Mouse (Mus musculus): ENCODE measurements around the gene Gm20388. TPM values are rescaled to one million over a fixed set of nuclear protein-coding genes. Genes with fewer than 3 reads are reported as not detected.

Gene Gm20388
- total and polyA plus RNA-seq, 3 experiments = 0.02 to 0.05 TPM; not detected in 1

DNA sequence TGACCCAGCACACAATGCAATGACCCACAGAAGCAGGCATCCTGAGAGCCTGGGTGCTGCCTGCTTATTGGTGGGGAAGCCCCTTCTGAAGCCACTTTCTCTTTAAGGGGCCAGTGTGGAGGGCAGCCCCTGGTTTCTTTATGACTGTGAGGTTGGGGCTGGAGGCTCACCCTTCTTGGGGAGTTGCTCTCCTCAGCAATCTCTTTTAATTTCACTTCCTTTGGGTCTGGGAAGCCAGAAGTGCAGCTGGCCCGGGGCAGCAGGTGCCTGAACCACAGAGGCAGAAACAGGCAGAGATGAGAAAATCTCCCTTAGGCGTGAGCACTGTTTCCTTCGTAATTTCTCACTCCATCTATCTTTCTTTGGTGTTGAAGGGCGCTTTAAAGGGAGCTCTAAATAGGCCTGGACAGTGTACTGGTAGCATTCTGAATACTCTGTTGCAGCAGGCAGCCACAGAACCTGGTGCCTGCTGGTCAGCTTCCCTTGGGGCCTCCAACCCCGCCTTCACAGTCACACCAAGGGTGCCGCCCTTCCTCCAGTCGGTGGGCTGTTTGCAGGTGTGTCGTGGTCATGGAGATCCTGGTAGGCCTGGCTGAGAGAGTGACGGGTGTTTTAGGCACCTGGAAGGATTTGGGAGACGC is 2791.8 kb downstream of the Gm20388 start:
- peaks cover 96% of the 10 kb centered on the region for H3K4me1 ChIP-seq (ENCODE audit: insufficient read depth, low read depth, low read length)
- TF ChIP-seq GATA1 (IDR thresholded peaks at IDR 0.05; ENCODE audit: borderline replicate concordance, low read length) (no peak), CTCF (IDR thresholded peaks at IDR 0.05; ENCODE audit: low read depth, low read length) (no peak), GATA2 (IDR thresholded peaks at IDR 0.05; ENCODE audit: borderline replicate concordance, low read depth, low read length) (no peak), TAL1 (conservative IDR thresholded peaks at IDR 0.05; ENCODE audit: low read depth, low read length) (no peak), POLR2AphosphoS5 (IDR thresholded peaks at IDR 0.05; ENCODE audit: insufficient replicate concordance, low read depth, low read length) (no peak)
- ATAC-seq (ENCODE audit: extremely low read depth, insufficient number of reproducible peaks, low FRiP score, poor library complexity, severe bottlenecking) = no peak
- no peaks in the 10 kb centered on the region; the same call in 1 of the 2 replicates for H3K27me3 ChIP-seq (ENCODE audit: insufficient read depth, low read length)
- peaks cover 10% of the 10 kb centered on the region for H3K36me3 ChIP-seq (replicated peaks)
- H3K9me3 ChIP-seq (replicated peaks) = no peaks in the 10 kb centered on the region
- no peak for DNase-seq (ENCODE audit: low spot score)
- H3K4me3 ChIP-seq (ENCODE audit: low read depth, low read length) = peak overlapping the region; percentile 63; the same call in 1 of the 2 replicates

DNA sequence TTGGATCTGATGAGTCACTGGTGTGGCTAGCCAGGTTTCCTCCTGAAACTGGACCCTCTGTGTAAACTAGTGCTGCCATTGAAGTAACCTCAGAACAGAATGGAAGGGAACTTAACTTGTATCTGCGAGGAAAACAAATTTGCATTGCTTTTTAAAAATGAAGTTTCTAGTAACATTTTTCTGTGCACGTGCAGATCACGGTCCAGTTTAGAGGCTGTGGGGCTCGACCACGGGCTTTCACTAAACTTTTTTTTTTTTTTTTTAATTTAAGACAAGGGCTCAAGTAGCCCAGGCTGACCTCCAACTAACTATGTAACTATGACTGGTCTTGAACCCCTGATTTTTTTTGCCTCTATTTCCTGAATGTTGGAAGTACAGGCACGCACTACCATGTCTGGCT is 2792.3 kb downstream of the Gm20388 start:
- Histone ChIP-seq H3K36me3 (replicated peaks) (peaks cover 4% of the 10 kb centered on the region), H3K27me3 (ENCODE audit: insufficient read depth, low read length) (no peaks in the 10 kb centered on the region; the same call in 1 of the 2 replicates), H3K4me3 (ENCODE audit: low read depth, low read length) (peak overlapping the region; percentile 60; the same call in 1 of the 2 replicates), H3K4me1 (ENCODE audit: insufficient read depth, low read depth, low read length) (peaks cover 96% of the 10 kb centered on the region), H3K9me3 (replicated peaks) (no peaks in the 10 kb centered on the region)
- no peak for TF ChIP-seq TAL1 (conservative IDR thresholded peaks at IDR 0.05; ENCODE audit: low read depth, low read length)
- no peak for TF ChIP-seq POLR2AphosphoS5 (IDR thresholded peaks at IDR 0.05; ENCODE audit: insufficient replicate concordance, low read depth, low read length)
- no peak for TF ChIP-seq GATA2 (IDR thresholded peaks at IDR 0.05; ENCODE audit: borderline replicate concordance, low read depth, low read length)
- TF ChIP-seq GATA1 (IDR thresholded peaks at IDR 0.05; ENCODE audit: borderline replicate concordance, low read length) = no peak
- TF ChIP-seq CTCF (IDR thresholded peaks at IDR 0.05; ENCODE audit: low read depth, low read length) = no peak
- DNase-seq (ENCODE audit: low spot score) = no peak
- no peak for ATAC-seq (ENCODE audit: extremely low read depth, insufficient number of reproducible peaks, low FRiP score, poor library complexity, severe bottlenecking)

- H3K36me3 ChIP-seq (replicated peaks) = no peaks in the 10 kb centered on the region
- DNase-seq (ENCODE audit: low spot score) (no peak), ATAC-seq (ENCODE audit: extremely low read depth, insufficient number of reproducible peaks, low FRiP score, poor library complexity, severe bottlenecking) (no peak)
- no peaks in the 10 kb centered on the region for H3K9me3 ChIP-seq (replicated peaks)
- no peak overlapping the region for H3K4me3 ChIP-seq (ENCODE audit: low read depth, low read length)
- TF ChIP-seq TAL1 (conservative IDR thresholded peaks at IDR 0.05; ENCODE audit: low read depth, low read length) (no peak), GATA2 (IDR thresholded peaks at IDR 0.05; ENCODE audit: borderline replicate concordance, low read depth, low read length) (no peak), CTCF (IDR thresholded peaks at IDR 0.05; ENCODE audit: low read depth, low read length) (no peak), POLR2AphosphoS5 (IDR thresholded peaks at IDR 0.05; ENCODE audit: insufficient replicate concordance, low read depth, low read length) (no peak), GATA1 (IDR thresholded peaks at IDR 0.05; ENCODE audit: borderline replicate concordance, low read length) (no peak)
- no peaks in the 10 kb centered on the region; the same call in 1 of the 2 replicates for H3K27me3 ChIP-seq (ENCODE audit: insufficient read depth, low read length)
- peaks cover 97% of the 10 kb centered on the region for H3K4me1 ChIP-seq (ENCODE audit: insufficient read depth, low read depth, low read length)
Observed at GRCm38 (mm10) chr8:122704612-122705011, 2794.0 kb downstream of the Gm20388 start.

DNA sequence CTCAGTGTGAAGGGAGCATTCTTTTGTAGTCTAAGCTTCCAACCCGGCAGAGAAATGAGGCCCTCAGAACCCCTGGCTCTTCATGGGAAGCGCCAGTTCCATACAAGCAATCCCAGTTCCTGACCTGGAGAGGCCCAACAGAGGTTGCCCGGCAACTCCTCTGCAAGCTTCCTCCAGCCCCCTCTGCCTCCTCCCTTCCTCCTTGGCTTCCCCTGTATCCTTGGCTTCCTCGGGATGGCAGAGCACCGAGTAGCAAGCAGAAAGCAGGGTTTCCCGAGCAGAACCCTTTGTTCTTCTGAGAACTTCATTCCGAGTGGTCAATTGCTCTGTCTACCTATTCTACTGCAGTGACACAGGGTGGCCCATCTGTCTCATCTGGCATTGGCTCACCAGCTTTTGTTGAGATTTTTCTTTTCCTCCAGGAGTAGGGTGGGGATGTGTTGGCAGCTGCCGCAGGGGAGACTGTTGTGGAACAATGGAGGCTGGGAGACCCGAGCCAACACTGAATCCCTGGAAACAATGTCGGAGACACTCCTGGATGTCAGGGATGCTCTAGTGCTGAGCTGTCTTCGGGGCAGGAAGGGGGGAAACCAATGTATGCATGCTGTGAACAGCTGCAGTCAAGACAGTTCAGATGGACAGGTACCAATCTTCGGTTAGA is 2795.4 kb downstream of the Gm20388 start:
- H3K4me1 ChIP-seq (ENCODE audit: insufficient read depth, low read depth, low read length) = peaks cover 98% of the 10 kb centered on the region
- H3K27me3 ChIP-seq (ENCODE audit: insufficient read depth, low read length) = no peaks in the 10 kb centered on the region; the same call in 1 of the 2 replicates
- ATAC-seq (ENCODE audit: extremely low read depth, insufficient number of reproducible peaks, low FRiP score, poor library complexity, severe bottlenecking) (no peak), DNase-seq (ENCODE audit: low spot score) (no peak)
- H3K36me3 ChIP-seq (replicated peaks) = peaks cover 3% of the 10 kb centered on the region
- no peaks in the 10 kb centered on the region for H3K9me3 ChIP-seq (replicated peaks)
- TF ChIP-seq GATA1 (IDR thresholded peaks at IDR 0.05; ENCODE audit: borderline replicate concordance, low read length) (no peak), TAL1 (conservative IDR thresholded peaks at IDR 0.05; ENCODE audit: low read depth, low read length) (no peak), CTCF (IDR thresholded peaks at IDR 0.05; ENCODE audit: low read depth, low read length) (no peak), GATA2 (IDR thresholded peaks at IDR 0.05; ENCODE audit: borderline replicate concordance, low read depth, low read length) (no peak), POLR2AphosphoS5 (IDR thresholded peaks at IDR 0.05; ENCODE audit: insufficient replicate concordance, low read depth, low read length) (no peak)
- H3K4me3 ChIP-seq (ENCODE audit: low read depth, low read length) = peak overlapping the region; percentile 25; the same call in 1 of the 2 replicates

GRCm38 (mm10) chr8:122707184-122707583 is 2796.5 kb downstream of the Gm20388 start:
- ATAC-seq (ENCODE audit: extremely low read depth, insufficient number of reproducible peaks, low FRiP score, poor library complexity, severe bottlenecking) (no peak), DNase-seq (ENCODE audit: low spot score) (no peak)
- H3K9me3 ChIP-seq (replicated peaks) = no peaks in the 10 kb centered on the region
- TF ChIP-seq TAL1 (conservative IDR thresholded peaks at IDR 0.05; ENCODE audit: low read depth, low read length) (no peak), POLR2AphosphoS5 (IDR thresholded peaks at IDR 0.05; ENCODE audit: insufficient replicate concordance, low read depth, low read length) (no peak), GATA1 (IDR thresholded peaks at IDR 0.05; ENCODE audit: borderline replicate concordance, low read length) (no peak), CTCF (IDR thresholded peaks at IDR 0.05; ENCODE audit: low read depth, low read length) (no peak), GATA2 (IDR thresholded peaks at IDR 0.05; ENCODE audit: borderline replicate concordance, low read depth, low read length) (no peak)
- H3K36me3 ChIP-seq (replicated peaks) = peaks cover 3% of the 10 kb centered on the region
- no peaks in the 10 kb centered on the region; the same call in 1 of the 2 replicates for H3K27me3 ChIP-seq (ENCODE audit: insufficient read depth, low read length)
- no peak overlapping the region for H3K4me3 ChIP-seq (ENCODE audit: low read depth, low read length)
- H3K4me1 ChIP-seq (ENCODE audit: insufficient read depth, low read depth, low read length) = peaks cover 98% of the 10 kb centered on the region

All from G1E (cell line).